Mouse (Mus musculus): Measurements from ENCODE around the gene B4galt1. TPM values are rescaled to one million over a fixed set of nuclear protein-coding genes. Genes with fewer than 3 reads are reported as not detected.
A peak's percentile ranks its signal among the peaks of the same experiment; 100 is the strongest.

The B4galt1 gene
- total RNA-seq, 4 experiments from 2014 or later, result 58.8 to 94.7 (median 64.4) TPM

DNA sequence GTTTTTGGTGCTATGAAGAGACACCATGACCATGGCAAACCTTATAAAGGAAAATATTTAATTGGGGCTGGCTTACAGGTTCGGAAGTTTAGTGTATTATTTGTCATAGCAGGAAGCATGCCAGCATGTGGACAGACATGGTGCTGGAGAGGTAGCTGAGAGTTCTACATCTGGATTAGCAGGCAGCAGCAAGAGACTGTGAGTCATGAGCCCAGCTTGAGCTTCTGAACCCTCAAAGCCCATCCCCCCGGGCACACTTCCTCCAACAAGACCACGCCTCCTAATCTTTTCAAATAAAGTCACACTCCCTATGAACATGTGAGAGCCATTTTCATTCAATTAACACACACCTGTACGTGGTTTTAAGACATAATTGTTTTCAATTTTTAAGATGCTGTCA is 77.4 kb downstream of the B4galt1 start:
- no peak for DNase-seq

DNA sequence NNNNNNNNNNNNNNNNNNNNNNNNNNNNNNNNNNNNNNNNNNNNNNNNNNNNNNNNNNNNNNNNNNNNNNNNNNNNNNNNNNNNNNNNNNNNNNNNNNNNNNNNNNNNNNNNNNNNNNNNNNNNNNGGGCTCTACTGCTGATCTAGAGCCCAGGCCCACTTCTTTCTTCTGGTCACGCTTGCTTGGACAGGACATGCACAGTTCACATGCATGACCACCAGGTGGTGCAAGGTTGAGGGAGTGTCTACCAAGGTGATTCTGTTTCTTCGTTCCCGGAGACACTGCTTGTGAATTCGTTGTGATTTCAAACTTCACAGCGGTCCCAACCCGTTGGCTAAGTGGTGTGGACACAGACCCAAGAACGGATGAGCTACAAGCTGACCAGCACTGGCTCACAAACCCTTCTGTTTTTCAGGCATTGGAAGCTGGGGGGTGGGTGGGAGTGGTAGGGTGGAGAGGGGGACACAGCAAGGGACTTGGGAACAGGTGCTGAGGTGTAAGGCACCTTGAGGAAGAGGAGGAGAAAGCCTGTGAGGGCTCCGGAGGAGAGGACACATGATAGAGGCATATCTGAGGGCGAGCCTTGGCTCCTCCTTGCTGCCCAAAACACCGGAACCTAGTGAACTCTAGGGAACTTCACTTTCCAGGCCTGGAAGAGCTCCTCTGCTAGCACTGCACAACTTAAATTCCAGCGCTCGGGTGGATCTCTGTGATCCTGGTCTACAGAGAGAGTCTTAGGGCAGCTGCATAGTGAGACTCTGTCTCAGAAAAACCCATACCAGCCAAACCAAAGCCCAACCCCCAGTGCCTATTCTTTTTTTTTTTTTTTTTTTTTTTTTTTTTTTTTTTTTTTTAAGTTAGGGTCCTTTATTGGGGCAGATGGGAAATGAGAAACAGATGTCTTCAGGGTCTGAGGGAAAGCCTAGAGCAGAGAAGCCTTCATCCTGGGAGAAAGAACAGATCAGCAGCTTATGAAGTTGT is 79.2 kb downstream of the B4galt1 start:
- peak; percentile 64 for DNase-seq

DNA sequence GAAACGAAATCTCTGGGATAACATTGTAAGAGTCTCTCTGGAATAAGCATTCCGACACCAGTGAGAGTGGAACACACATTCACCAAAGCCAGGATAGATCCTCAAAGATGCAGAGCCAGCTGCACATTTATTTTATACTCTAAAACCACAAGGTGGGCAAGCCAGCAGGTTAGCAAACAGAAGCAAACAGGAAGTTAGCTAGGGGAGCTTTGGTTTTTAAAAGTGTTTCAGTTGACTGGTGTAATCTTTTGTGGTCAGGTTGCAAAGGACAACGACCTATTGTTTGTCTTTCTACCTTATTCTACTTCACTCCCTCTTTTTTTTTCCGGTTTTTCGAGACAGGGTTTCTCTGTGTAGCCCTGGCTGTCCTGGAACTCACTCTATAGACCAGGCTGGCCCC is 93.9 kb downstream of the B4galt1 start:
- no peak for DNase-seq

DNA sequence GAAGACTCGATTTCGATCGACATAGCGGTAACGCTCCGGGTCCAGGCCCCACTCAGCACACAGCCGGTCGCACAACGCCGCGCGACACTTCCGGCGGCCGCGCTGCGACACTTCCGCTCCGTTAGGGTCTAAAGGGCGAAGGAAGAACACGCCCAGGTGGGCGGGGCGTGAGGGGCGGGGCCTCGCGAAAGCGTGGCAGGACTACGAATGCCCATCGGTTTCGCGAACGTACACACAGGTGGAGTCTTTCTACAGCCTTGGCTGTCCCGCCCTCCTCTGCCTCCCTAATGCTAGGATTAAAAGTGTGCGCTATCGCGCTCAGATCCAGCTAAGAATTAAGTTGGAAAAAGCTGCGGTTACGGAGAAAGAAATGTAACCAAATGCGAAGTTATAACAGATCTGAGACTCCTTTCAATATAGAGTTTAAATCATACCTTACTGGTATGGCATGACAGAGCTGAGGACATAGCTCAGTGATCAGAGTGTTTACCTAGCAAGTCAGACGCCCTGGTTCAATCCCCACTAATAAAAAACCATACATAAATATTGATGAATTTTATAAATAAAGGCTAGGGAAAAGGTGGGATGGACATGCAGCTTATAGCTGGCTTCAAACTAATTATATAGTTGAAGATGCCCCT is 95.9 kb downstream of the B4galt1 start, which contains the start of gene Smu1:
Smu1 (minus strand) TSS at position 144 of the 641 bp plus-strand sequence.
- DNase-seq, result peak; percentile 93

DNA sequence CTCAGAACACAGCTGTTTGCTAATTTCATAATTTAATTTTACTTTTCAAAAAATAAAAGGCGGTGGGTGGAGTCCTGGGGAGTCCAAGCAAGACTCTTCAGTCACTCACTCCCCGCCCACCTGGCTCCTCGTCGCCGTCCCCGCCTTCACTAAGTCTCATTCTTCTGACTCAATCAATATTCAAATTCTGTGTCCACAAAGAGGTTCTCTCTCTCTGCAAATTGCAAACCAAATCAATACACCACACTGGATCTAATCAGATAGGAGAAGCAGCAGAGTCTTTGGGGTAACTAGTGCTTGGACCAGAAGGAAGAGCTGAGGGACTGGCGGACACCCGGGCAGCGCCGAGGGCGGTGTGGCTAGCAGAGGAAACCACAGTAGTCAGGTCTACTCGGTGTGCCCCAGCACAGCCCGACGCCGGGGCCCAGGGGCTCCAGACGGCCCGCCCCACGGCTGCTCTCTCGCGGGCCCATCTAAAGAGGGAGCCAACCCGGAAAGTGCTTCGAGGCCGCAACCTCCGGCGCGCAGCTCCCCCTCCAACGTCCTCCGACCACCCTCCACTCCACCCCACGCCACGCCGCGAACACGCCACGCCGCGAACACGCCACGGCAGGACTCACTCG is 96.5 kb downstream of the B4galt1 start:
- no peak for DNase-seq

Small RNA genes within 50 kb of the gene (microRNA-seq; reads per million reads assigned to microRNA genes)
- 0 reads per million in 2 experiments for gene Gm24112
- gene Gm25931, result 0 reads per million in 2 experiments
- 0 reads per million in 2 experiments for gene Mir5123

Other genes with a start within 250 kb of the B4galt1 start
- gene Aptx, start 150.8 kb downstream of the B4galt1 start, total RNA-seq (2022), result 10 to 100 TPM; 19.8 to 25.7 (median 23.7) TPM
- gene Dnaja1, start 131.9 kb downstream of the B4galt1 start, total RNA-seq (2022), result 100 to 1,000 TPM; 201 to 366 (median 233) TPM
- gene Smu1, start 96.1 kb downstream of the B4galt1 start, total RNA-seq (2022), result 10 to 100 TPM; 59.2 to 65.8 (median 62.7) TPM
- gene Spink4, start 66.0 kb upstream of the B4galt1 start, total RNA-seq (2022), result 100 to 1,000 TPM in 2 of 4 experiments, not detected in 2; 117 to 151 TPM
- 100 to 1,000 TPM; 187 to 375 (median 251) TPM for gene Bag1, start 94.3 kb upstream of the B4galt1 start, total RNA-seq (2022)
- gene Chmp5, start 94.4 kb upstream of the B4galt1 start, total RNA-seq (2022), result 100 to 1,000 TPM in 3 of 4 experiments, 10 to 100 TPM in 1; 97.2 to 108 (median 103) TPM
- 100 to 1,000 TPM in 2 of 4 experiments, 10 to 100 TPM in 2; 86.1 to 168 (median 125) TPM for gene Nfx1, start 116.9 kb upstream of the B4galt1 start, total RNA-seq (2022)
- gene Aqp7, start 194.1 kb upstream of the B4galt1 start, total RNA-seq (2022), result 10 to 100 TPM in 3 of 4 experiments, 1 to 10 TPM in 1; 7.3 to 30.3 (median 14.6) TPM
- under 1 TPM in 2 of 4 experiments, not detected in 2; 0.16 to 0.31 TPM for gene Aqp3, start 244.2 kb upstream of the B4galt1 start, total RNA-seq (2022)